Comparison of ENCODE assay signal across 8 mouse cellular contexts in genomic region chr11:59209580-59209979, GRCm38 (mm10). TPM values are rescaled to one million over a fixed set of nuclear protein-coding genes. Genes with fewer than 3 reads are reported as not detected.
A peak's percentile ranks its signal among the peaks of the same experiment; 100 is the strongest.
DNase-seq lines count a peak whose midpoint lies in the region; ATAC-seq lines count a peak whose summit lies in the region.

No protein-coding gene starts in this region.

- H3K27ac ChIP-seq in liver, embryonic 12.5 days = peak overlapping the region; percentile 89

- no peak for ATAC-seq in liver, embryonic 12.5 days
- no peak for ATAC-seq in CD4-positive, CD25-positive, alpha-beta regulatory T cell, adult 4 months

- no peaks in the 10 kb centered on the region for H3K27me3 ChIP-seq in liver, embryonic 12.5 days (replicated peaks)

- peak overlapping the region; percentile 94 for H3K4me3 ChIP-seq in liver, embryonic 12.5 days

- WGBS in liver, embryonic 12.5 days (ENCODE audit: insufficient replicate concordance) = 72% methylated on average over 5 of the region's 5 CpGs

- H3K36me3 ChIP-seq in liver, embryonic 12.5 days = peaks cover 81% of the 10 kb centered on the region

- H3K9me3 ChIP-seq in liver, embryonic 12.5 days (replicated peaks) = no peaks in the 10 kb centered on the region

- H3K4me2 ChIP-seq in liver, embryonic 12.5 days = peak overlapping the region; percentile 94

- peak; percentile 47 for DNase-seq in cerebellum, adult 8-10 months
- no peak for DNase-seq in cerebellum, postnatal 4 days (ENCODE audit: low spot score in 2 of 2)
- DNase-seq in retina, postnatal 1 day = peak; percentile 30
- DNase-seq in retina, embryonic 14.5 days (ENCODE audit: low spot score) = no peak
- no peak for DNase-seq in yolk sac, embryonic 10.5 days (ENCODE audit: low spot score)
- no peak for DNase-seq in cerebellum, postnatal 36 days

- peaks cover 59% of the 10 kb centered on the region for H3K4me1 ChIP-seq in liver, embryonic 12.5 days

- H3K9ac ChIP-seq in liver, embryonic 12.5 days = peak overlapping the region; percentile 80

RNA-seq across cellular contexts. Expression of gene 2310033P09Rik, which starts 1.5 kb away (rescaled TPM):
- polyA plus RNA-seq in liver, embryonic 12.5 days (2016; fragmentation: Nextera tagmentation; extraction: Ambion mirVana) = 25.1 and 26.6 TPM in 2 replicates
- polyA plus RNA-seq in CD4-positive, CD25-positive, alpha-beta regulatory T cell, adult 4 months (2017; shearing (Covaris generic)) = 10 to 100 TPM; 18.8 to 26.1 TPM

RNA-seq across cellular contexts. Expression of gene Mrpl55, which starts 7.3 kb away (rescaled TPM):
- polyA plus RNA-seq in liver, embryonic 12.5 days (2016; fragmentation: Nextera tagmentation; extraction: Ambion mirVana) = 78.3 and 82.8 TPM in 2 replicates
- polyA plus RNA-seq in CD4-positive, CD25-positive, alpha-beta regulatory T cell, adult 4 months (2017; shearing (Covaris generic)) = 10 to 100 TPM; 57.0 to 62.4 TPM

RNA-seq across cellular contexts. Expression of gene Guk1, which starts 17.6 kb away (rescaled TPM):
- 73.7 and 81.3 TPM in 2 replicates for polyA plus RNA-seq in liver, embryonic 12.5 days (2016; fragmentation: Nextera tagmentation; extraction: Ambion mirVana)
- 10 to 100 TPM; 63.6 to 67.4 TPM for polyA plus RNA-seq in CD4-positive, CD25-positive, alpha-beta regulatory T cell, adult 4 months (2017; shearing (Covaris generic))

RNA-seq across cellular contexts. Expression of gene Arf1, which starts 18.5 kb away (rescaled TPM):
- polyA plus RNA-seq in liver, embryonic 12.5 days (2016; fragmentation: Nextera tagmentation; extraction: Ambion mirVana) = 341 TPM in 2 replicates
- 100 to 1,000 TPM; 324 to 440 TPM for polyA plus RNA-seq in CD4-positive, CD25-positive, alpha-beta regulatory T cell, adult 4 months (2017; shearing (Covaris generic))

RNA-seq across cellular contexts. Expression of gene Gjc2, which starts 26.6 kb away (rescaled TPM):
- 0.10 and 0.14 TPM in 2 replicates for polyA plus RNA-seq in liver, embryonic 12.5 days (2016; fragmentation: Nextera tagmentation; extraction: Ambion mirVana)
- polyA plus RNA-seq in CD4-positive, CD25-positive, alpha-beta regulatory T cell, adult 4 months (2017; shearing (Covaris generic)) = not detected

Comparison
In these comparisons a context has a peak if more than half of its experiments do, and no peak if none do; other contexts are left out.
1. DNase-seq: peak in cerebellum, adult 8-10 months (single experiment) and retina, postnatal 1 day (single experiment); none in cerebellum, postnatal 4 days (0 of 2), retina, embryonic 14.5 days (single experiment), yolk sac, embryonic 10.5 days (single experiment) and cerebellum, postnatal 36 days (0 of 2).